Mouse (Mus musculus) forebrain, embryonic 15.5 days (tissue): ENCODE results near the gene Slc40a1. TPM values are rescaled to one million over a fixed set of nuclear protein-coding genes. Genes with fewer than 3 reads are reported as not detected.

Source experiments
- ATAC-seq: fragments of 200-750 bp; cut with Nextera tagmentation; replicated peaks from 2 replicates; pipeline ENCODE4 v1.8.0; 2017; ENCODE audit warnings: mild to moderate bottlenecking, moderate TSS enrichment, moderate library complexity
- H3K27ac ChIP-seq: fragments of 300-500 bp; sonication (generic); replicated peaks from 2 replicates; pipeline ENCODE4 v1.5.1; 2015; ENCODE audit warnings: mild to moderate bottlenecking, inconsistent platforms
- H3K27me3 ChIP-seq: fragments of 300-500 bp; sonication (generic); 2 replicates; pipeline ENCODE4 v1.6.1; 2015; ENCODE audit warnings: inconsistent platforms
- H3K36me3 ChIP-seq: fragments of 300-500 bp; sonication (generic); 2 replicates; pipeline ENCODE4 v1.6.1; 2015; ENCODE audit warnings: mild to moderate bottlenecking, inconsistent platforms
- H3K4me1 ChIP-seq: fragments of 300-500 bp; sonication (generic); 2 replicates; pipeline ENCODE4 v1.6.1; 2015; ENCODE audit warnings: inconsistent platforms
- H3K4me2 ChIP-seq: fragments of 300-500 bp; sonication (generic); replicated peaks from 2 replicates; pipeline ENCODE4 v1.6.1; 2015; ENCODE audit warnings: mild to moderate bottlenecking, inconsistent platforms
- H3K4me3 ChIP-seq: fragments of 300-500 bp; sonication (generic); 2 replicates; pipeline ENCODE4 v1.5.1; 2015; ENCODE audit warnings: mild to moderate bottlenecking, inconsistent platforms
- H3K9ac ChIP-seq: fragments of 300-500 bp; sonication (generic); replicated peaks from 2 replicates; pipeline ENCODE4 v1.6.1; 2015; ENCODE audit warnings: mild to moderate bottlenecking, inconsistent platforms
- H3K9me3 ChIP-seq: fragments of 300-500 bp; sonication (generic); 2 replicates; pipeline ENCODE4 v1.6.1; 2016; ENCODE audit warnings: inconsistent platforms
- WGBS: fragments of 180-500 bp; shearing (Covaris S2); methylation state at CpG from one replicate; pipeline ENCODE4 v1.1.7; 2015; ENCODE audit warnings: mixed read lengths; 5-methylcytosine and 5-hydroxymethylcytosine counted together
- polyA plus RNA-seq: library from polyadenylated mRNA; unstranded; fragments of >200 nt; fragmentation: Nextera tagmentation; extraction: Ambion mirVana; gene quantifications from 2 replicates; pipeline ENCODE4 v1.2.1, GENCODE M21; 2015

Slc40a1 gene
- polyA plus RNA-seq, 1 experiment from 2014 or later = 25.2 TPM

- WGBS = 85% methylated on average over 3 of the region's 3 CpGs
- Histone ChIP-seq H3K4me3 (no peak overlapping the region), H3K27me3 (no peaks in the 10 kb centered on the region), H3K9me3 (no peaks in the 10 kb centered on the region), H3K4me2 (no peak overlapping the region), H3K4me1 (no peaks in the 10 kb centered on the region), H3K36me3 (no peaks in the 10 kb centered on the region), H3K9ac (no peak overlapping the region), H3K27ac (no peak overlapping the region)
- ATAC-seq = no peak
Measured at GRCm38 (mm10) chr1:45881228-45881832, 45.0 kb downstream of the Slc40a1 start.

- Histone ChIP-seq H3K36me3 (no peaks in the 10 kb centered on the region), H3K4me3 (no peak overlapping the region), H3K4me1 (no peaks in the 10 kb centered on the region), H3K9ac (no peak overlapping the region), H3K4me2 (no peak overlapping the region), H3K27ac (no peak overlapping the region), H3K9me3 (no peaks in the 10 kb centered on the region), H3K27me3 (no peaks in the 10 kb centered on the region)
- no peak for ATAC-seq
- WGBS = 89% methylated on average over 3 of the region's 3 CpGs
Measured at GRCm38 (mm10) chr1:45877463-45877862, 48.9 kb downstream of the Slc40a1 start.

GRCm38 (mm10) chr1:45876450-45877198, 49.7 kb downstream of the Slc40a1 start:
- H3K9ac ChIP-seq = no peak overlapping the region
- no peak for ATAC-seq
- H3K4me1 ChIP-seq = no peaks in the 10 kb centered on the region
- H3K36me3 ChIP-seq = no peaks in the 10 kb centered on the region
- no peak overlapping the region for H3K4me3 ChIP-seq
- no peak overlapping the region for H3K4me2 ChIP-seq
- no peaks in the 10 kb centered on the region for H3K9me3 ChIP-seq
- no peaks in the 10 kb centered on the region for H3K27me3 ChIP-seq
- H3K27ac ChIP-seq = no peak overlapping the region
- WGBS = 87% methylated on average over 6 of the region's 6 CpGs

- Histone ChIP-seq H3K4me1 (no peaks in the 10 kb centered on the region), H3K9ac (no peak overlapping the region), H3K4me3 (no peak overlapping the region), H3K4me2 (no peak overlapping the region), H3K36me3 (no peaks in the 10 kb centered on the region), H3K27ac (no peak overlapping the region), H3K9me3 (no peaks in the 10 kb centered on the region), H3K27me3 (no peaks in the 10 kb centered on the region)
- no peak for ATAC-seq
- WGBS = 78% methylated on average over 2 of the region's 2 CpGs
Measured at GRCm38 (mm10) chr1:45875640-45876039, 50.7 kb downstream of the Slc40a1 start.

GRCm38 (mm10) chr1:45873250-45873649, 53.1 kb downstream of the Slc40a1 start:
- Histone ChIP-seq H3K4me3 (no peak overlapping the region), H3K4me2 (no peak overlapping the region), H3K4me1 (no peaks in the 10 kb centered on the region), H3K9ac (no peak overlapping the region), H3K27ac (no peak overlapping the region), H3K27me3 (no peaks in the 10 kb centered on the region), H3K9me3 (no peaks in the 10 kb centered on the region), H3K36me3 (no peaks in the 10 kb centered on the region)
- WGBS = 84% methylated on average over 2 of the region's 2 CpGs
- no peak for ATAC-seq

- no peak overlapping the region for H3K4me2 ChIP-seq
- H3K36me3 ChIP-seq = no peaks in the 10 kb centered on the region
- no peaks in the 10 kb centered on the region for H3K4me1 ChIP-seq
- H3K9ac ChIP-seq = no peak overlapping the region
- 81% methylated on average over 3 of the region's 3 CpGs for WGBS
- H3K4me3 ChIP-seq = no peak overlapping the region
- no peak overlapping the region for H3K27ac ChIP-seq
- no peaks in the 10 kb centered on the region for H3K27me3 ChIP-seq
- no peaks in the 10 kb centered on the region for H3K9me3 ChIP-seq
- ATAC-seq = no peak
Measured at GRCm38 (mm10) chr1:45868479-45869137, 57.7 kb downstream of the Slc40a1 start.

GRCm38 (mm10) chr1:45868050-45868449, 58.3 kb downstream of the Slc40a1 start:
- no peak overlapping the region for H3K9ac ChIP-seq
- no peaks in the 10 kb centered on the region for H3K4me1 ChIP-seq
- no peak overlapping the region for H3K4me3 ChIP-seq
- H3K27ac ChIP-seq = no peak overlapping the region
- no peaks in the 10 kb centered on the region for H3K9me3 ChIP-seq
- H3K27me3 ChIP-seq = no peaks in the 10 kb centered on the region
- H3K4me2 ChIP-seq = no peak overlapping the region
- no peak for ATAC-seq
- no peaks in the 10 kb centered on the region for H3K36me3 ChIP-seq
- 91% methylated on average over 1 of the region's 1 CpGs for WGBS

GRCm38 (mm10) chr1:45866288-45867018, 59.9 kb downstream of the Slc40a1 start:
- Histone ChIP-seq H3K4me2 (no peak overlapping the region), H3K9me3 (no peaks in the 10 kb centered on the region), H3K4me3 (no peak overlapping the region), H3K36me3 (no peaks in the 10 kb centered on the region), H3K27ac (no peak overlapping the region), H3K9ac (no peak overlapping the region), H3K27me3 (no peaks in the 10 kb centered on the region), H3K4me1 (no peaks in the 10 kb centered on the region)
- no peak for ATAC-seq
- WGBS = 75% methylated on average over 3 of the region's 3 CpGs

- Histone ChIP-seq H3K27ac (no peak overlapping the region), H3K27me3 (no peaks in the 10 kb centered on the region), H3K9ac (no peak overlapping the region), H3K36me3 (no peaks in the 10 kb centered on the region), H3K9me3 (no peaks in the 10 kb centered on the region), H3K4me3 (no peak overlapping the region), H3K4me2 (no peak overlapping the region), H3K4me1 (no peaks in the 10 kb centered on the region)
- ATAC-seq = no peak
- WGBS = 83% methylated on average over 5 of the region's 5 CpGs
Measured at GRCm38 (mm10) chr1:45865727-45866126, 60.6 kb downstream of the Slc40a1 start.

- Histone ChIP-seq H3K4me3 (no peak overlapping the region), H3K27me3 (no peaks in the 10 kb centered on the region), H3K36me3 (no peaks in the 10 kb centered on the region), H3K4me1 (no peaks in the 10 kb centered on the region), H3K27ac (no peak overlapping the region), H3K4me2 (no peak overlapping the region), H3K9ac (no peak overlapping the region), H3K9me3 (no peaks in the 10 kb centered on the region)
- ATAC-seq = no peak
- WGBS = 73% methylated on average over 1 of the region's 1 CpGs
Measured at GRCm38 (mm10) chr1:45865316-45865715, 61.0 kb downstream of the Slc40a1 start.

GRCm38 (mm10) chr1:45864564-45865014, 61.7 kb downstream of the Slc40a1 start:
- no peaks in the 10 kb centered on the region for H3K9me3 ChIP-seq
- H3K36me3 ChIP-seq = no peaks in the 10 kb centered on the region
- no peak overlapping the region for H3K9ac ChIP-seq
- H3K4me1 ChIP-seq = no peaks in the 10 kb centered on the region
- WGBS = 63% methylated on average over 4 of the region's 4 CpGs
- no peak for ATAC-seq
- no peak overlapping the region for H3K4me2 ChIP-seq
- H3K27ac ChIP-seq = no peak overlapping the region
- no peaks in the 10 kb centered on the region for H3K27me3 ChIP-seq
- no peak overlapping the region for H3K4me3 ChIP-seq

DNA sequence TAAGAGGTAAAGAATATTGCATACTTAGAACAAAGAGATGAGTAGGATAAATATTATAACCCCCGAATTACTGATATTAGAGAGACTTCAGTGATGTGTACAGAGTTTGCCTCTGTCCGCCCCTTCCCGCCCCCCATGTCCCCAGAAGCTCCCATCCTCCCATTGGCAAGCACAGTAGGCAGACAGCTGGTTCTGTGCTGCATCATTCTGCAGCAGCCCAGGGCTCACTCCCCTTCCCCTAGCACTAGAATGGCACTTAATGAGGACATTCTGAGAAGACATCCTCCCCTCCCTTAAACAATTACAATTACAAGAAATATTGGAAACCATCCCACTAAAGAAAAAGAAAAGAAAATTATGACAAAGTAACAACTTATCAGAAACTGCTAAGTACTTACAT, 62.7 kb downstream of the Slc40a1 start:
- no peaks in the 10 kb centered on the region for H3K4me1 ChIP-seq
- H3K4me2 ChIP-seq = no peak overlapping the region
- H3K36me3 ChIP-seq = no peaks in the 10 kb centered on the region
- H3K27ac ChIP-seq = no peak overlapping the region
- ATAC-seq = no peak
- H3K4me3 ChIP-seq = no peak overlapping the region
- no peak overlapping the region for H3K9ac ChIP-seq
- 92% methylated on average over 3 of the region's 3 CpGs for WGBS
- H3K9me3 ChIP-seq = no peaks in the 10 kb centered on the region
- no peaks in the 10 kb centered on the region for H3K27me3 ChIP-seq
